ENCODE assay signal across 8 mouse cellular contexts in the genomic region with DNA sequence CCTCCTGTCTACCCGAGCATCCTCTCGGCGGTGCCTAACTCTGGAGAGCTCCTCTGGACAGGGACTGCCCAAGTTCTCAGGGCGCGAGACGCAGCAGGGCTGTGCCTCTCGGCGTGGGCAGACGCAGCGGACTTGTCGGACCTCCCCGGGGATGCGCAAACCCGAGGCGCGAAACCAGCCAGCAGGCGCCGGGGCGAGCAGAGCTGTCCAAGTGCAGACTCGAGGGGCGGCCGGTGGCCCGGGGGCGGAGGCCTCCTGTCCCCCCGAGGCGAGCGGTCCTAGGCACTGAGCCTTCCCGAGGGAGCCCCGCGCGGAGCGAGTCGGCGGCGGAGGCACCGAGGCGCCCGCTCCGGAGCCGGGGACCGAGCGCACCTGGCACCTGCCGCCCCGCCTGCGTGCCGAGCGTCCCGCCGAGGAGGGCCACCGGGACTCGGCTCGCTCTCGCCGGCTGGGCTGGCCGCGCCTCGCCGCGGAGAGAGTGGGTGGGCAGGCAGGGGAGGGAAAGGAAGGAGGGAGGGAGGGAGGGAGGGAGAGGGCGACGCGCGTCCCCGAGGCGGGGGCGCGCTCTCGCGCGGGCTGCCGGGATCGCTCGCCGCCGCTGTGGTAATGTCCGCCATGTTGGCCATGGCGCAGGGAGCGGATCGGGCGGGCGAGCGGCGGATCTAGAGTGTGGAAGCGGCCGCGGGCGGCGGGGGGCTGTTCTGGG. TPM values are rescaled to one million over a fixed set of nuclear protein-coding genes. Genes with fewer than 3 reads are reported as not detected.
DNase-seq lines count a peak whose midpoint lies in the region; ATAC-seq and TF ChIP-seq lines count a peak whose summit lies in the region.

Gene Epc2 (plus strand): TSS at position 556 of the 706 bp plus-strand sequence.

- intact Hi-C loops in heart, postnatal 36 days (cut with DNase I), result loop anchor here (2.0 to 10.0 kb wide), 4 partner anchors 86 to 636 kb away; partner anchors contain the start of genes Acvr2a and Mbd5

- H3K4me3 ChIP-seq in G1E (ENCODE audit: low read depth, low read length), result peak within 1 kb of the TSS; percentile 91
- peak within 1 kb of the TSS; percentile 98 for H3K4me3 ChIP-seq in forebrain, embryonic 16.5 days (replicated peaks; ENCODE audit: low read length)
- H3K4me3 ChIP-seq in layer of hippocampus, adult 2 months, result peak within 1 kb of the TSS; percentile 88
- peak within 1 kb of the TSS; percentile 97 for H3K4me3 ChIP-seq in lung, adult 2 months (replicated peaks; ENCODE audit: extremely low read depth, low read depth, low read length)
- H3K4me3 ChIP-seq in neural tube, embryonic 15.5 days (replicated peaks), result peak within 1 kb of the TSS; percentile 78

- H3K9me3 ChIP-seq in G1E (replicated peaks), result no peaks in the 10 kb centered on the region
- no peaks in the 10 kb centered on the region for H3K9me3 ChIP-seq in forebrain, embryonic 16.5 days (ENCODE audit: control insufficient read depth, low read length)
- no peaks in the 10 kb centered on the region for H3K9me3 ChIP-seq in neural tube, embryonic 15.5 days (replicated peaks)

- peak; percentile 18 for ATAC-seq in G1E (ENCODE audit: extremely low read depth, insufficient number of reproducible peaks, low FRiP score, poor library complexity, severe bottlenecking)
- peak; percentile 73 for ATAC-seq in forebrain, embryonic 16.5 days
- ATAC-seq in neural tube, embryonic 15.5 days (ENCODE audit: low FRiP score), result peak; percentile 87

- H3K27ac ChIP-seq in forebrain, embryonic 16.5 days (ENCODE audit: low read length), result peak within 1 kb of the TSS; percentile 100
- H3K27ac ChIP-seq in layer of hippocampus, adult 2 months, result peak within 1 kb of the TSS; percentile 100
- H3K27ac ChIP-seq in neural tube, embryonic 15.5 days (replicated peaks), result peak within 1 kb of the TSS; percentile 100

- under 1% methylated on average over 61 of the region's 88 CpGs for WGBS in forebrain, embryonic 16.5 days
- under 1% methylated on average over 69 of the region's 88 CpGs for WGBS in lung, adult 2 months
- WGBS in neural tube, embryonic 15.5 days, result under 1% methylated on average over 78 of the region's 88 CpGs

- H3K4me2 ChIP-seq in forebrain, embryonic 16.5 days (ENCODE audit: low read length), result peak within 1 kb of the TSS; percentile 72
- H3K4me2 ChIP-seq in neural tube, embryonic 15.5 days, result peak within 1 kb of the TSS; percentile 91

- no peaks in the 10 kb centered on the region; the same call in 1 of the 2 replicates for H3K27me3 ChIP-seq in G1E (ENCODE audit: insufficient read depth, low read length)
- no peaks in the 10 kb centered on the region for H3K27me3 ChIP-seq in forebrain, embryonic 16.5 days (replicated peaks; ENCODE audit: control insufficient read depth, insufficient read depth, low read length)
- no peaks in the 10 kb centered on the region for H3K27me3 ChIP-seq in neural tube, embryonic 15.5 days (replicated peaks)

- no peaks in the 10 kb centered on the region for H3K36me3 ChIP-seq in G1E (replicated peaks)
- H3K36me3 ChIP-seq in forebrain, embryonic 16.5 days (ENCODE audit: control insufficient read depth, insufficient read depth), result no peaks in the 10 kb centered on the region
- H3K36me3 ChIP-seq in neural tube, embryonic 15.5 days, result no peaks in the 10 kb centered on the region

- H3K9ac ChIP-seq in forebrain, embryonic 16.5 days (replicated peaks; ENCODE audit: low read depth, low read length), result peak within 1 kb of the TSS; percentile 96
- H3K9ac ChIP-seq in neural tube, embryonic 15.5 days (replicated peaks), result peak within 1 kb of the TSS; percentile 89

- H3K4me1 ChIP-seq in G1E (ENCODE audit: insufficient read depth, low read depth, low read length), result peaks cover 6% of the 10 kb centered on the region
- peaks cover 18% of the 10 kb centered on the region for H3K4me1 ChIP-seq in forebrain, embryonic 16.5 days (replicated peaks; ENCODE audit: control insufficient read depth, insufficient read depth, low read length)
- H3K4me1 ChIP-seq in lung, adult 2 months (ENCODE audit: control insufficient read depth, insufficient read depth, low read length), result peaks cover 9% of the 10 kb centered on the region
- peaks cover 25% of the 10 kb centered on the region for H3K4me1 ChIP-seq in neural tube, embryonic 15.5 days

- TF ChIP-seq POLR2A in lung, adult 2 months (IDR thresholded peaks at IDR 0.05; ENCODE audit: borderline replicate concordance, extremely low read depth, low read depth, low read length), result peak; percentile 69; the same call in 1 of the 2 replicates

- TF ChIP-seq CTCF in G1E (IDR thresholded peaks at IDR 0.05; ENCODE audit: low read depth, low read length), result no peak
- TF ChIP-seq CTCF in layer of hippocampus, adult 2 months (conservative IDR thresholded peaks at IDR 0.05), result no peak
- TF ChIP-seq CTCF in lung, adult 2 months (IDR thresholded peaks at IDR 0.05; ENCODE audit: insufficient read depth, low read length), result no peak

- peak; percentile 81 for DNase-seq in G1E (ENCODE audit: low spot score)
- peak; percentile 78 to 92 for DNase-seq in cerebellum, adult 18-20 months
- DNase-seq in heart, postnatal 36 days, result peak; percentile 80 to 90
- DNase-seq in layer of hippocampus, adult 2 months (ENCODE audit: low spot score in 2 of 2), result peak; percentile 76 to 82
- DNase-seq in lung, adult 2 months, result peak; percentile 81
- DNase-seq in testis, postnatal 10 days (ENCODE audit: low spot score), result peak; percentile 90

RNA-seq across cellular contexts. Expression of gene Epc2, which starts in this region (rescaled TPM):
- 28.3 and 49.0 TPM in 2 replicates for total RNA-seq in G1E (2014; fragmentation: Nextera tagmentation)
- total RNA-seq in G1E (2017), result 24.9 and 29.2 TPM in 2 replicates
- polyA plus RNA-seq in G1E (2012), result 2.7 and 2.8 TPM in 2 replicates
- 13.7 and 15.6 TPM in 2 replicates for polyA plus RNA-seq in forebrain, embryonic 16.5 days (2015; fragmentation: Nextera tagmentation; extraction: Ambion mirVana)
- 10 to 100 TPM; 19.9 to 22.6 TPM for total RNA-seq in heart, postnatal 36 days (2021)
- total RNA-seq in layer of hippocampus, adult 2 months (2021), result 10 to 100 TPM; 51.4 to 62.7 TPM
- 7.7 and 8.1 TPM in 2 replicates for polyA plus RNA-seq in lung, adult 2 months (2012; rRNA removed)
- polyA plus RNA-seq in neural tube, embryonic 15.5 days (2015; fragmentation: Nextera tagmentation; extraction: Ambion mirVana), result 8.5 and 9.4 TPM in 2 replicates

Comparison
In these comparisons a context has a peak if more than half of its experiments do, and no peak if none do; other contexts are left out.
1. Peak in every context shown above with its lines: DNase-seq, ATAC-seq, H3K4me3 ChIP-seq and H3K27ac ChIP-seq.
2. ATAC-seq: peak in every context shown above with its lines; median percentile 87 in neural tube, embryonic 15.5 days; 73 in forebrain, embryonic 16.5 days; 18 in G1E.